Mouse (Mus musculus) liver, embryonic 16.5 days (tissue): ENCODE measurements around the gene Rbm5. TPM values are rescaled to one million over a fixed set of nuclear protein-coding genes. Genes with fewer than 3 reads are reported as not detected.

Experiments
- ATAC-seq: fragments of 200-750 bp; cut with Nextera tagmentation; 2 replicates; pipeline ENCODE4 v1.8.0; 2017; ENCODE audit warnings: low read depth, mild to moderate bottlenecking, moderate number of reproducible peaks, moderate library complexity
- H3K27ac ChIP-seq: fragments of 300-500 bp; sonication (generic); 2 replicates; pipeline ENCODE4 v1.5.1; 2014; ENCODE audit warnings: mild to moderate bottlenecking, low read length
- H3K27me3 ChIP-seq: fragments of 300-500 bp; sonication (generic); 2 replicates; pipeline ENCODE4 v1.6.1; 2014; ENCODE audit warnings: low read depth, low read length, mixed read lengths; ENCODE audit not compliant: control insufficient read depth, insufficient read depth
- H3K36me3 ChIP-seq: fragments of 300-500 bp; sonication (generic); 2 replicates; pipeline ENCODE4 v1.6.1; 2014; ENCODE audit warnings: mild to moderate bottlenecking; ENCODE audit not compliant: control insufficient read depth, insufficient read depth
- H3K4me1 ChIP-seq: fragments of 300-500 bp; sonication (generic); 2 replicates; pipeline ENCODE4 v1.6.1; 2014; ENCODE audit warnings: low read depth, low read length, mixed read lengths; ENCODE audit not compliant: control insufficient read depth
- H3K4me2 ChIP-seq: fragments of 300-500 bp; sonication (generic); 2 replicates; pipeline ENCODE4 v1.6.1; 2014; ENCODE audit warnings: low read depth, low read length, mixed read lengths
- H3K4me3 ChIP-seq: fragments of 300-500 bp; sonication (generic); 2 replicates; pipeline ENCODE4 v1.5.1; 2014; ENCODE audit warnings: low read depth, mild to moderate bottlenecking, low read length
- H3K9ac ChIP-seq: fragments of 300-500 bp; sonication (generic); 2 replicates; pipeline ENCODE4 v1.6.1; 2014; ENCODE audit warnings: low read depth, low read length
- H3K9me3 ChIP-seq: fragments of 300-500 bp; sonication (generic); replicated peaks from 2 replicates; pipeline ENCODE4 v1.6.1; 2016; ENCODE audit warnings: low read length; ENCODE audit not compliant: control insufficient read depth
- WGBS: fragments of 180-500 bp; shearing (Covaris S2); extraction: QIAGEN DNeasy Blood & Tissue Kit; methylation state at CpG from one replicate; pipeline ENCODE4 v1.1.7; 2014; ENCODE audit not compliant: insufficient replicate concordance; 5-methylcytosine and 5-hydroxymethylcytosine counted together
- polyA plus RNA-seq: library from polyadenylated mRNA; unstranded; fragments of >200 nt; fragmentation: Nextera tagmentation; extraction: Ambion mirVana; gene quantifications from 2 replicates; pipeline ENCODE4 v1.2.1, GENCODE M21; 2015

Gene Rbm5
- polyA plus RNA-seq, 1 experiment from 2014 or later, result 78.3 TPM

DNA sequence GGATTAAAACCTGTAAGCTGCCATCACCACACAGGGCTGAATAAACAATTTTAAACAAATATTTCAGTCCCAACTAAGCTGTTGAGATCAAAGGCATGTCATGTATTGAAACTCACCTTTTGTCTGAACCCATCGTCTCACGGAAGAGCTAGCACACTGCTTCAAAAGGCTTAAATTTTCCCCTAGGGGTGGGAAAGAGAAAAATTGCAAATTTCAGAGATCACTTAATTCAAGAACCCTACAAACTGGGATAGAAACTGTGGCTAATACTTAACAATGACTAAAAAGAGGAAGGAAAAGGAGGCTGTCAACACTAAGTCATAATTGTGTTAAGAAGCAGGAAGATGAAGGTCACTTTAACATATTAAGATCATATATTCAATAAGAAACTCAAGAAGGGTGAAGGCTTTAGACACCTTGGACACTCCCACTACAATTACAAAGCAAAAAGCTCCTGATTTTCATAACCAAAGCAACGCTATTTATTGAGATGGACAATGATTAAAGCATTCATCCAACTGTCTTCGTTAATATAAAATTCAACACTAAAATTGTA, 1.3 kb downstream of the Rbm5 start:
- Histone ChIP-seq H3K27me3 (no peaks in the 10 kb centered on the region), H3K9me3 (no peaks in the 10 kb centered on the region), H3K4me3 (peak overlapping the region; percentile 85), H3K4me2 (peak overlapping the region; percentile 78), H3K4me1 (peaks cover 16% of the 10 kb centered on the region), H3K27ac (peak overlapping the region; percentile 45; the same call in 1 of the 2 replicates), H3K9ac (peak overlapping the region; percentile 98), H3K36me3 (peaks cover 49% of the 10 kb centered on the region)
- ATAC-seq, result no peak
- WGBS, result 12% methylated on average over 4 of the region's 4 CpGs

DNA sequence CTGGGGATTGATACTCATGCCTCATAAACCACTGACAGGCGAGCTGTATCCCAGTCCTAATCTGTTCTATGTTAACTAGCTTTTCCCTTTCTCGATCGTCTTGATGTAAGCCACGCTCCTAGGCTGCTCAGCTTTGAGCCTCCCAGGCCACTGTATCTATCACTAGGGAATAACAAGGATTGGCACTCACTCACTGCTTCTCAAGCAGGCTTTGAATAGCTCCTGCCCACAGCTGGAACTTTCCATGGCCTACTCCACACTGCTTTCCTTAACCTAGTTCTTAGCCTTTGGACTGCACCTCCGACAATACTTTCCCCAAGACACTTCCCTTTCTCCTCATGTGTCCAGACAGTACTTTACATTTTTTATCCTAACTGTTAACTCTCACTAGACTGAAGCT, 1.9 kb downstream of the Rbm5 start:
- peaks cover 16% of the 10 kb centered on the region for H3K4me1 ChIP-seq
- peak overlapping the region; percentile 85; the same call in 1 of the 2 replicates for H3K4me3 ChIP-seq
- no peaks in the 10 kb centered on the region for H3K27me3 ChIP-seq
- H3K36me3 ChIP-seq, result peaks cover 48% of the 10 kb centered on the region
- H3K9ac ChIP-seq, result no peak overlapping the region
- WGBS, result 81% methylated on average over 5 of the region's 5 CpGs
- no peak overlapping the region for H3K27ac ChIP-seq
- H3K4me2 ChIP-seq, result peak overlapping the region; percentile 78
- no peaks in the 10 kb centered on the region for H3K9me3 ChIP-seq
- ATAC-seq, result no peak

DNA sequence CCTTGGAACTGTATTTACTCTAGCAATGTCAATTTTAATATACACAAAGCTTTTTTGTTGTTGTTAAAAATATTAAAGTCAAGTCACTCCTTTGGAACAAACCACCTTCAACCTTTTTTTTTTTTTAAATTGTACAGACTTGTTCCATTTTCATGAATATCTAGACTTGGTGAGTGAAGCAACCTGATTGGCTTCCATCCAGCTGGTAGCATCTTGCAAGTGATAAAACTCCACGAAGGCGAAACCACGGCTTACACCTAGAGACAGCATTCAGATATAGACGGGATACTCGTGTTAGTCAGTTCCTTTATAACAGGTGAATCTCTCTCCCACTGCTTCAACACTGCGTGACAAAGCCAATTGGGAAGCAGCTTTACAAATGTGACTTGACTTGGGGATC, 11.2 kb downstream of the Rbm5 start:
- no peaks in the 10 kb centered on the region for H3K4me1 ChIP-seq
- no peak overlapping the region for H3K27ac ChIP-seq
- no peak overlapping the region for H3K4me2 ChIP-seq
- no peak overlapping the region for H3K9ac ChIP-seq
- ATAC-seq, result no peak
- no peaks in the 10 kb centered on the region for H3K9me3 ChIP-seq
- WGBS, result 74% methylated on average over 6 of the region's 6 CpGs
- H3K36me3 ChIP-seq, result peaks cover 84% of the 10 kb centered on the region
- H3K27me3 ChIP-seq, result no peaks in the 10 kb centered on the region
- H3K4me3 ChIP-seq, result no peak overlapping the region

DNA sequence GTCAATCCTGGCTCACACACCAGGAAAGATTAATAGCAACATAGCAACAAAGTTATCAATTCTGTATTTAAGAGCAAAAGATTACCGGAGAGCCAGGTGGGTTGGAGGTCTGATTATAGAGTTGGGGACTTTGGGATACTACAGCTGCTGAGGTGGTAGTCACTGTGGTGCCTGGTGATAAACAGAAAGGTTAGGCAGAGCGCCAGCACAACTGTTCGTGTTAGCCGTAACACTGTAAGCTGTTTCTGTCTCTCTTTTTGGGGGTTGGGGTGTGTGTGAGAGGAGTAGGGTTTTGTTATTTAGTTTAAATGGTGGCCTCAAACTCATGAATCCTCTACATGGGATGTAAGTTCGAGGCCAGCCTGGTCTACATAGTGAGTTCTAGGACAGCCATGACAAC, 20.4 kb downstream of the Rbm5 start:
- 83% methylated on average over 5 of the region's 5 CpGs for WGBS
- Histone ChIP-seq H3K9me3 (no peaks in the 10 kb centered on the region), H3K4me1 (no peaks in the 10 kb centered on the region), H3K27ac (no peak overlapping the region), H3K36me3 (peaks cover 91% of the 10 kb centered on the region), H3K27me3 (no peaks in the 10 kb centered on the region), H3K4me3 (no peak overlapping the region), H3K4me2 (no peak overlapping the region), H3K9ac (no peak overlapping the region)
- ATAC-seq, result no peak

DNA sequence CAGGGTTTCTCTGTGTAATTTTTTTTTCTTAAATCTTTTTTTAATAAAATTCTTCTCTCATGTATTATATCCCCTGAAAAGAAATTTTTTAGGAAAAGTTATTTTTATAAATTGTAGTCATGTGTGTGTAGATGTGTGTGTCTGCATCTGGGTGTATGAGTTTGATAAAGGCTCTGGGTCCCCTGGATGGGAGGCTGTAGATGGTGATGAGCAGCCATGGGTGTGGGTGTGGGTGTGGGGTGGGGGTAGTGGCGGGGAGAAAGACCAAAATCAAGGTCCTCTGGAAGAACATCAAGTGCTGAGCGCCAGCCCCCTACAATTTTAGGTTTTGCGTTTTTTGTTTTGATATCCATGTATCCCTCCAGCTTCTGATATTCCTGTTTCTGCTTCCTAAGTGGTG, 22.7 kb downstream of the Rbm5 start:
- Histone ChIP-seq H3K4me3 (no peak overlapping the region), H3K27me3 (no peaks in the 10 kb centered on the region), H3K4me1 (no peaks in the 10 kb centered on the region), H3K9ac (no peak overlapping the region), H3K27ac (no peak overlapping the region), H3K36me3 (peaks cover 96% of the 10 kb centered on the region), H3K9me3 (no peaks in the 10 kb centered on the region), H3K4me2 (no peak overlapping the region)
- 71% methylated on average over 3 of the region's 3 CpGs for WGBS
- ATAC-seq, result no peak

DNA sequence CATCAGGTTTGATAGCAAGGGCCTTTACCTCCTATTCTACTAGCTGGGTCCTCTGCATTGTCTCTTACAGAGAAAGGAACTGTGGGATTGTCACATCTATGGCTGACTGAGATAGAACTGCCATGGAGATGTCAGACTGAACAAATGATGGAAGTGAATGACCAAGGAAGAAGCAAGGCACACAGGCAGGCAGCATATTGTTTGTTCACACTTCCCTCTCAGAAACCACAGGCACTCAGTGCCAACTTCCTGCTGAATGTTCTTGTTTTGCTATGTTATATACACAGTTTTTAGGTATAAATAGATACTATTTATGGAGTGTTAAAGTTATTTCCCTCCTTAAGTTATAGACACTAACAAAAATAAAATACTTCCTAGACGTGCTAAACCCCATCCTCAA, 23.5 kb downstream of the Rbm5 start:
- 70% methylated on average over 1 of the region's 1 CpGs for WGBS
- H3K27ac ChIP-seq, result no peak overlapping the region

DNA sequence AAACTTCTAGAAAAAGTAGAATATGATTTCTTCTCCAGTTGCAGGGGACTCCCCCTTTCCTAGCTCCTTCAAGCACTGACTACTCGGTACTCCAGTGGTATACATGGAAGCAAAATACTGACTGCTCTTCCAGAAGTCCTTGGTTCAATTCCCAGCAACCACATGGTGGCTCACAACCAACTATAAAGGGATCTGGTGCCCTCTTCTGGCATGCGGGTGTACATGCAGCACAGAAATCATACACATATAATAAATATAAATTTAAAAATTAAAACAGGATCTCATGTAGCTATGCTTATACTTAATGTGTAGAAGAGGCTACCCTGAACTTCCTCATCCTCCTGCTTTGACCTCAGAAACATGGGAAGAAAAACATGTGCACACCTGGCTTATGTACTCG, 24.1 kb downstream of the Rbm5 start:
- no peaks in the 10 kb centered on the region for H3K9me3 ChIP-seq
- H3K4me3 ChIP-seq, result no peak overlapping the region
- no peak overlapping the region for H3K4me2 ChIP-seq
- H3K27me3 ChIP-seq, result no peaks in the 10 kb centered on the region
- H3K36me3 ChIP-seq, result peaks cover 97% of the 10 kb centered on the region
- no peaks in the 10 kb centered on the region for H3K4me1 ChIP-seq
- no peak for ATAC-seq
- H3K27ac ChIP-seq, result no peak overlapping the region
- no peak overlapping the region for H3K9ac ChIP-seq
- WGBS, result 86% methylated on average over 3 of the region's 3 CpGs

More for the DNA sequence above, 23.5 kb downstream of the Rbm5 start:
- Histone ChIP-seq H3K27me3 (no peaks in the 10 kb centered on the region), H3K9me3 (no peaks in the 10 kb centered on the region), H3K36me3 (peaks cover 97% of the 10 kb centered on the region), H3K9ac (no peak overlapping the region), H3K4me1 (no peaks in the 10 kb centered on the region), H3K4me3 (no peak overlapping the region), H3K4me2 (no peak overlapping the region)
- no peak for ATAC-seq

DNA sequence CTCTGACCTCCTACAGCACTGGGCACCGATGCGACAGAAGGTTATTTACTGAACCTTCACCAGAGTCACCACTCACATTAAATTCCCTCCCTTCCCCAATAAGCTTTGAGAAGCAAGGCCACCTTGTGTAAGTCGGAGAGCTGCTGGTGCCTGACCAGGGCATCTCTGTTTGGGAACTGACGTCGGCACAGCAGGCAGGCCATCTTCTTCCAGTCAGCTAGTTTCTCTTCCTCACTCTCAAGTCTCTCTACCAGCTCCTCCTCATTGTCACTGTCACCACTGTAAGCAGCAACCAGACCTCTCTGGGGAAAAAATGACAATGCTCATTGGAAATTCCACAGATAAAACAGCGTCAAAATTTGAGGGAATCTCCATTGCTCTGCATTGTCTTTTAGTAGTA, 26.7 kb downstream of the Rbm5 start:
- no peak overlapping the region for H3K9ac ChIP-seq
- no peak overlapping the region for H3K4me2 ChIP-seq
- 86% methylated on average over 6 of the region's 6 CpGs for WGBS
- no peak overlapping the region for H3K4me3 ChIP-seq
- no peaks in the 10 kb centered on the region for H3K4me1 ChIP-seq
- no peak overlapping the region for H3K27ac ChIP-seq
- no peaks in the 10 kb centered on the region for H3K27me3 ChIP-seq
- no peak for ATAC-seq
- H3K9me3 ChIP-seq, result no peaks in the 10 kb centered on the region
- H3K36me3 ChIP-seq, result peaks cover 94% of the 10 kb centered on the region

DNA sequence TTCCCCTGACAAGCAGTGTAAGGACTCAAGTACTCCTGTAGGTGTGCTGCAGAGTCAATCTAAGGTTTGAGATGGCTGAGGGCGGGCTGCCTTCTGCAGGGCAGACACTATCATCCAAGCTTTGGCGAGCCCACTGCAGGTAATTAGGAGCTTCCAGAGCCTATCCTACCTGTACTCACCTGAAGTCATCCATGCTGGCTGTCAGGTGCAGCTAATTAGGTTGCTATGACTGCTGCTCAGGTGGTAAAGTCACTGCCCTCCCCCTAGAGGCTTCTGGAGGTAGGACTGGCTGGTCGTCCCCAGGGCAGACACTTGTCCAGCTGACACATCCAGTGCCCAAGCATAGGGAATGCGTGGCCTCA, 32.0 kb downstream of the Rbm5 start:
- Histone ChIP-seq H3K9ac (no peak overlapping the region), H3K4me2 (no peak overlapping the region), H3K36me3 (peaks cover 49% of the 10 kb centered on the region), H3K27me3 (peaks cover 22% of the 10 kb centered on the region), H3K4me1 (peaks cover 7% of the 10 kb centered on the region; the same call in 1 of the 2 replicates), H3K4me3 (no peak overlapping the region), H3K27ac (no peak overlapping the region), H3K9me3 (no peaks in the 10 kb centered on the region)
- peak; percentile 47 for ATAC-seq
- 63% methylated on average over 4 of the region's 4 CpGs for WGBS
